Mouse (Mus musculus) midbrain, embryonic 11.5 days (tissue): ENCODE data around the gene Scyl1. TPM values are rescaled to one million over a fixed set of nuclear protein-coding genes. Genes with fewer than 3 reads are reported as not detected.
"Not testable (repeated sequence)": the region's sequence is repeated elsewhere in the genome, so short reads cannot be mapped to it uniquely, and the experiment has no call there.

Experiments used
- ATAC-seq: fragments of 200-750 bp; cut with Nextera tagmentation; 2 replicates; pipeline ENCODE4 v1.8.0; 2017; ENCODE audit warnings: moderate TSS enrichment, moderate library complexity; ENCODE audit not compliant: low FRiP score
- DNase-seq: peaks from one replicate; pipeline ENCODE4 v3.0.0; 2015; ENCODE audit warnings: low spot score; ENCODE audit errors: missing footprints
- H3K27ac ChIP-seq: fragments of 300-500 bp; sonication (generic); 2 replicates; pipeline ENCODE4 v1.5.1; 2014; ENCODE audit warnings: low read depth, low read length
- H3K27me3 ChIP-seq: fragments of 300-500 bp; sonication (generic); 2 replicates; pipeline ENCODE4 v1.6.1; 2014; ENCODE audit warnings: mild to moderate bottlenecking, low read length, moderate library complexity, mixed read lengths; ENCODE audit not compliant: control insufficient read depth, insufficient read depth
- H3K36me3 ChIP-seq: fragments of 300-500 bp; sonication (generic); 2 replicates; pipeline ENCODE4 v1.6.1; 2014; ENCODE audit warnings: mild to moderate bottlenecking, low read length, moderate library complexity, mixed read lengths; ENCODE audit not compliant: control insufficient read depth, insufficient read depth
- H3K4me1 ChIP-seq: fragments of 300-500 bp; sonication (generic); 2 replicates; pipeline ENCODE4 v1.6.1; 2014; ENCODE audit warnings: low read length; ENCODE audit not compliant: control insufficient read depth, insufficient read depth
- H3K4me2 ChIP-seq: fragments of 300-500 bp; sonication (generic); 2 replicates; pipeline ENCODE4 v1.6.1; 2014; ENCODE audit warnings: mild to moderate bottlenecking, moderate library complexity
- H3K4me3 ChIP-seq: fragments of 300-500 bp; sonication (generic); 2 replicates; pipeline ENCODE4 v1.5.1; 2014; ENCODE audit warnings: low read depth, low read length
- H3K9ac ChIP-seq: fragments of 300-500 bp; sonication (generic); 2 replicates; pipeline ENCODE4 v1.6.1; 2014; ENCODE audit warnings: low read length
- H3K9me3 ChIP-seq: fragments of 300-500 bp; sonication (generic); 2 replicates; pipeline ENCODE4 v1.6.1; 2016; ENCODE audit warnings: low read length; ENCODE audit not compliant: control insufficient read depth
- WGBS: fragments of 180-500 bp; shearing (Covaris S2); extraction: QIAGEN DNeasy Blood & Tissue Kit; methylation state at CpG from one replicate; pipeline ENCODE4 v1.1.7; 2014; 5-methylcytosine and 5-hydroxymethylcytosine counted together
- polyA plus RNA-seq: library from polyadenylated mRNA; unstranded; fragments of >200 nt; fragmentation: Nextera tagmentation; extraction: Ambion mirVana; gene quantifications from 2 replicates; pipeline ENCODE4 v1.2.1, GENCODE M21; 2014

The Scyl1 gene
- polyA plus RNA-seq, 1 experiment from 2014 or later, result 58.6 TPM

DNA sequence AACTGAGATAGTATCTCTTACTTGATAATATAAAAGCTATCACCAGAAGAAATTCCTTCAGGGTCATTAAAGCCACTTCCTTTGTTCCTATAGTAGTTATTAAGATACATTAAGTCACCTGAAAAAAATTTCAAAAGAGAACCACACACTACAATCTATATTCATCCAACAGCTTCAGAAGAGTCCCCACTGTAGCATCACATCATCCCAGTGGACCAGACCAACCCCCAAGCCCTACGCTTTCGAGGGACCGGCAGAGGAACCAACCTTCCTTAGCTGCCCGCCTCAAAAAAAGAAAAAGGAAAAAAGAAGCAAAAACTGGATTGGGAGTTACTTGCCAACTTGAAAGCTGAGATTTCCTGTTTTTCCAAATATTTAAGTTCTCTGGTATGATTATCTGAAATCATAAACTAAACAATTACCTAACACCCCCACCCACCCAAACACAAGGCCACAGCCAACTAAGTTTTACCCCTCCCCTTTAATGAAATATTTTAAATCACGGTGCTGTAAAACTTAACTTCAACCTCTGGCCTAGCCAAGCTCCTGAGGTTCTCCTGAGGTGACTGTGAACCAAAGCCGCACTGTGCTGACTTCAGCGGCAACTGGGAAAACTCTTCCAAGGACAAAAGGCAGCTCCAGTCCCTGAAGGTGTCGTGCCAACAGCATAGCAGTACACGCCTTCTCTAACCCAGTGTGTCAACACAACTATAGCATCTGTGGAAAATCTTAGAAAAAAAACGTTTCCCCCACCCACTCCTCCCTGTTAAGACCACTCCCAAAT lies 28.5 kb upstream of the Scyl1 start:
- H3K4me1 ChIP-seq, result peaks cover 34% of the 10 kb centered on the region
- H3K9me3 ChIP-seq, result no peaks in the 10 kb centered on the region
- peaks cover 22% of the 10 kb centered on the region for H3K36me3 ChIP-seq
- peak overlapping the region; percentile 99 for H3K4me3 ChIP-seq
- WGBS, result under 1% methylated on average over 10 of the region's 10 CpGs
- ATAC-seq, result no peak
- 0 out of 2 replicates have a peak overlapping the region, but pooled peaks have one; percentile 2 for H3K27ac ChIP-seq
- DNase-seq, result peak; percentile 97
- peak overlapping the region; percentile 98 for H3K9ac ChIP-seq
- no peaks in the 10 kb centered on the region for H3K27me3 ChIP-seq
- H3K4me2 ChIP-seq, result peak overlapping the region; percentile 83

DNA sequence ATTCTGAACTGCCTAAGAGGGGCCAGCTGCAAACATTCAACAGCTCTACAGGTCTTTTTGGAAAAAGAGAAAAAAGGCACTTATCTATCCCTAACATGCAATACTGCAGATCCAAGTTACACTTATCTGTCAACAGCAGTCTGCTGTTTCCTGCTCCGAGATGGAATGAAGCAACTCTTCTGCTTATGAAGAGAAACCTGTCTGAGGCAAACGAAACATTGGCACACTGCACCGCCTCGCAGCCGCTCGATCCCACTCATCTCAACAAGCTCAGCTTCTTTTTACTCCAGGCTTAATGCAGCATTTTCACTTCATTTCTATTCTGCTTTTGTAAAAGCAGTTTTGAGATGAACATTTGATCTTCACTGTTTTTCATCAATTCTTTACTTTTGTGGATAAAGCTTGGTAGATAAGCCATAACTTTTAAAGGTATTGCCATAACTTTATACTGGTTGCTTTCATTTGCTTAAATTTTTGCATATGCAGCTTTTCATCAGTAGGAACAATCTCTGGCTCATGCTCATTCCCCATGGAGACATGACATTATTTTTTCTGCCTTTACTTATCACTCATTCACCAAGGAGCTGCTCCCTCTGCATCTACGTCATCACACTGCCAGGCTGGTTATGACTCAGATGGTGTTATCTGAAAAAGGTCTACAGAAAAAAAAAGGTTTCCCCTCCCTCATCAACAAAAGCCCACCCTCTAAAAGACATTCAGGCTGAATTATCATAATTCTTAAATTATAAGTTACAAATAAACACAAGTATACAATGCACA lies 27.7 kb upstream of the Scyl1 start:
- 8% methylated on average over 7 of the region's 7 CpGs for WGBS
- Histone ChIP-seq H3K36me3 (peaks cover 22% of the 10 kb centered on the region), H3K27ac (no peak overlapping the region), H3K9me3 (no peaks in the 10 kb centered on the region), H3K4me2 (peak overlapping the region; percentile 83), H3K27me3 (no peaks in the 10 kb centered on the region), H3K9ac (peak overlapping the region; percentile 69), H3K4me3 (peak overlapping the region; percentile 99), H3K4me1 (peaks cover 26% of the 10 kb centered on the region)
- peak; percentile 93 for DNase-seq
- ATAC-seq, result no peak

DNA sequence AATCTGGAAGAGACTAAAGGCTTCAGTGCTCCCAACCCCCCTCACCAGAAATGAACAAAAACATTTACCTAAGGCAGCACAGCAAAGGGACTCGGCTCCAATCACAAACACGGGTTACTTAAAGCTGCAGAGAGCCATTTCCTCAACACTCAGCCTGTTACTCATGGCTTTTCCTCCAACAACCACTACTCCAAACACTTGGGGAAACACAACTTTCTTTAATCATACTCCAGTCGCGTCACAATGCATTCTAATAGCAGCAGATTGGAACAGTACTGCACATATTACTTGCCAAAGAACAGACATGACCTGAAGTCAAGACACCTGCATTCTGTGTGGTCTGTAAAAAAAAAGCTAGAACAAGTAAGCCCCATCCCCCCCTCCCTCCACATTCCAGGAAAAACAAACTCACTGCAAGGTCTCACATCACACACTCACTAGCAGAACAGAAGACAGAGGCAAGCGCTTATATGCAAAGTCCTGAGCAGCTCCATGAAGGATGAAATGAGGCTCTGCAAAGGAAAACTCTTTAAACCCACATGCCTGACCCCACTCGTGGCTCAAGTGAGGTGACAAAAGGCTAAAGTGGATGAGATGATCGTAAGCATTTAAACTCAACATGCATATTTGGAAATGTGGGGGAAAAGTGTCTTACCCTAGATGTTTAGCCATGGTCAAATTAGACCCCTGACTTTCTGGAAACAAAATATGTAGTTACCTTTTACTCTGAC lies 26.3 kb upstream of the Scyl1 start:
- Histone ChIP-seq H3K4me1 (peaks cover 20% of the 10 kb centered on the region), H3K4me2 (peak overlapping the region; percentile 83), H3K9ac (peak overlapping the region; percentile 63), H3K36me3 (peaks cover 22% of the 10 kb centered on the region), H3K4me3 (peak overlapping the region; percentile 99), H3K27me3 (no peaks in the 10 kb centered on the region), H3K9me3 (no peaks in the 10 kb centered on the region), H3K27ac (peak overlapping the region; percentile 14; the same call in 1 of the 2 replicates)
- peak; percentile 92 for DNase-seq
- 45% methylated on average over 7 of the region's 7 CpGs for WGBS
- ATAC-seq, result no peak

DNA sequence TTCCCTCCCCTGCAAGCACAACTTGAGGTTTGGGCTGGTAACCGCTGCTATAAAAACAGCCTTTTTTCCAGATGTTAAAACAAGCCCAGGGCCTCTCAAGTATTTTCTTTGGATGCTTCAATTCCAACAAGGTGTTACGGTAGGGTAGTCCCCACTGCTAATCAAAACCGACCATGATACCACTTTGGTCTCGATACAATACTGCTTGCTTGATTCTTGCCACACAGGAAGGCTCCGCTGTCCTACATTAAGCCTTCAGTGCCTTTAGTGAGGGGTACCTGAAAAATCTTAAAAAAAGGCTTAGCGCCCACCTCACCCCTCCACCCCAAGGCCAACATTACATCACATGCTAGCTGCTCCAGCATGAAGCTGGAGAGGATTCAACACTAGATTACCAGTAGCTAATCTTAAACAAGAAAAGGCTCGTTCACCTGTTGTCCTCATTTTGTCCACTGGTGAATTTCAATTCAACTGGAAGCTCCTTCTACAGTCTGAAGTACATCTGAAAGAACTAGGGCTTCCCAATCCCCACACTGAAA lies 25.4 kb upstream of the Scyl1 start:
- Histone ChIP-seq H3K36me3 (peaks cover 22% of the 10 kb centered on the region), H3K27me3 (no peaks in the 10 kb centered on the region), H3K9me3 (no peaks in the 10 kb centered on the region), H3K4me3 (peak overlapping the region; percentile 99), H3K4me1 (peaks cover 20% of the 10 kb centered on the region), H3K9ac (no peak overlapping the region), H3K27ac (no peak overlapping the region), H3K4me2 (peak overlapping the region; percentile 83)
- no peak for DNase-seq
- no peak for ATAC-seq
- WGBS, result 79% methylated on average over 7 of the region's 7 CpGs

DNA sequence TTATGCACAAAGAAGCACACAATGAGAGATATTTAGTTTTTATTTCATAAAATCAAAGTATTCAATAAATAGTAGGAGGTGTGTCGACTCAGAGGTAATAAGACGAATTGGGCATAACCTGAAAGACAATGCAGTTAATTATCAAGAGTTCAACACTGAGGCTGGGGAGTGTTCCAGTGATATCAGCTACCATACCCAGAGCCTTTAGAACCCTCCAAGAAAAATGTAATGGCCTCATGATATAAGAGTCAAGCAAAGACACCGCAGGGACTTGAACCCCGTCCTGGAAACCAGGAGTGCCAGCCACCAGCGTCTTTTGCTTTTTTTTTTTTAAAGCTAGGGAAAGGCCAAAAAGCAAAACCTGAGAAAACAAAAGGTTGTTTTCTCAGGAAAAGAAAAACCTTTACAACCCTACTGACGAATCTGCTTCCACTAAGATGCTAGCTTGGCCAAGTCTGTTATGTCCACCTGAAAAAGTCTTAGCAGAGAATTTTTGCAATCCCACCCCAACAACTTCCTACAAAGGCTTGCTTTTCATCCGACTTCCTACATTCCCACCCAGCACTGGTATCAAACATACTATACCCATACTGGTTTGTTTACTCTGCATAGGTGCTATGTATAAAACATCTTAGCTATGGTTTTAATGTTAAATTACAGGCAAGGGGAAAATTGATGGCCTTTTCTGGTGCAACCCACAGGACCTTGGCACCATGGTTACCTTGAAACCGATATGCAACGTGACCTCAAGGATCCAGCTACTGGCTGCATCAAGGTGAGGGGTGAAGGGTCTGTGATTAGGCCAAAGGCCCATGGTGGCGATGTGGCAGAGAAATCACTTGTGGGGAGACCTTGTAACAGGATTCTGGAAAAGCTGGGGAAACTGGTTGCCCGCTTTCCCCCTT lies 24.7 kb upstream of the Scyl1 start:
- Histone ChIP-seq H3K27ac (no peak overlapping the region), H3K36me3 (peaks cover 22% of the 10 kb centered on the region), H3K27me3 (no peaks in the 10 kb centered on the region), H3K9ac (no peak overlapping the region), H3K4me3 (peak overlapping the region; percentile 99), H3K4me1 (peaks cover 20% of the 10 kb centered on the region), H3K9me3 (no peaks in the 10 kb centered on the region), H3K4me2 (peak overlapping the region; percentile 83)
- DNase-seq (peak; percentile 91), ATAC-seq (no peak)
- 82% methylated on average over 11 of the region's 11 CpGs for WGBS

DNA sequence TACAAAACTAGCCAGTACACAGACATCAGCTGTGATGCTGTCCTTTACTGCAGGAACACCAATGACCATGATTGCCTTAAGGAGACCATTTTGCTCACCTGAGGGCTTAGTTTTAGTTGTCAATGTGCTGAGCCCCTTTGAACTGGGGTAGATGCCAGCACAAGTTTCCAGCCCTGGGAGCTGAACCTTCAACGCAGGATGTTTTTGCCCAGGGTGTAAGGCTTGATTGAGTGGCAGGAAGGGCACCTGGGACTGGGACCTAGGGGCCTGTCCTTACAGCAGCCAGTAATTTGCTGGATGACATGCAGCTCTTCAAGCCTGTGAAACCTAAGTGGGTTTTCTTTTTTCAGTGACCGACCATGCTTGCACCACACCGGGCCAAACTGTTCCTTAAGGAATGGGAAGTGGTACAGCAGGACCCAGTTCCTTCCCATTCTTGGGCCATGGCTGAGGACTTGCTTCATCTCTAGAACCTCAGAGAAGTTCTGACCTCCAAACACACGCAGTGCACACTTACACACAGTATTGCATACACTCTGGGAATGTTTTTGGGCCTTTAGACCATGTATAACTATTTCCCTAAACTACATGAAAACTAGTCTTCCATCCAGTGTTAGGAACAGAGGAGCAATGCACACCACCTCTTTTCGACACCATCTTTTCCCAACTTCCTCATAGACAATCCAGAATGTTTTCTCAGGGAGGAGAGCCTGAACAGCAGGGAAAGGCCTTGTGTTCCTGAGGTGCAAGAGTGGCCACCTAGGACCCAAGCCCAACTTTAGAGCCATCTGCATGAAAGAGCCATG lies 23.8 kb upstream of the Scyl1 start:
- H3K27me3 ChIP-seq, result no peaks in the 10 kb centered on the region
- no peak overlapping the region for H3K4me2 ChIP-seq
- H3K4me1 ChIP-seq, result peaks cover 20% of the 10 kb centered on the region
- peak; percentile 47 for ATAC-seq
- H3K36me3 ChIP-seq, result peaks cover 22% of the 10 kb centered on the region
- H3K4me3 ChIP-seq, result no peak overlapping the region
- H3K9me3 ChIP-seq, result no peaks in the 10 kb centered on the region
- 0 out of 2 replicates have a peak overlapping the region, but pooled peaks have one; percentile 14 for H3K27ac ChIP-seq
- H3K9ac ChIP-seq, result no peak overlapping the region
- WGBS, result 46% methylated on average over 5 of the region's 5 CpGs
- DNase-seq, result peak; percentile 95

DNA sequence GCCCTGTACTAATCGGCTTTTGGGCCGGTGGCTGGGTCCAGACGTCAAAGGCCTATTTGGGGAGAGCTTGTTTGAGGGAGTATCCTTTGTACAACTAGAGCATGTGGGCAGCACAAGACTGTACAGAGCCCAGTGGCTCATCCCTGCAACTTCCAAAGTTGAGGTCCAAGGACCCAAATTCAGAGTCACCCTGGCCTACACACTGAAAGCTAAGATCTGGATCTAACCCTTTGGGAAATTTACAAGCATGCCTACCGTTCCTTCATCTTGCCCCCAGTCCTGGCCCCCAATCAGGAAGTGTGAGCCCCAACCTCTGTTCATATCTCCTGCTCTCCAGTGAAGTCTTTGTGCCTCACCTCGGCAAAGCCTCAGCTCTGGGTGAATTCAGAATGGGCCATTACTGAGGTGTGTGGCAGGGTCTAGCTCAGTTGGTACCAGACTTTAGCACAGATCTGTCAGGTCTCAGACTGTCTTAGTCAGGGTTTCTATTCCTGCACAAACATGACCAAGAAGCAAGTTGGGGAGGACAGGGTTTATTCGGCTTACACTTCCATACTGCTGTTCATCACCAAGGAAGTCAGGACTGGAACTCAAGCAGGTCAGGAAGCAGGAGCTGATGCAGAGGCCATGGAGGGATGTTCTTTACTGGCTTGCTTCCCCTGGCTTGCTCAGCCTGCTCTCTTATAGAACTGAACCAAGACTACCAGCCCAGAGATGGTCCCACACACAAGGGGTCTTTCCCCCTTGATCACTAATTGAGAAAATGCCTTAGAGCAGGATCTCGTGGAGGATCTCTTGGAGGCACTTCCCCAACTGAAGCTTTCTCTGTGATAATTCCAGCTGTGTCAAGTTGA lies 22.9 kb upstream of the Scyl1 start:
- not testable (repeated sequence) for H3K27me3 ChIP-seq, H3K9ac ChIP-seq, H3K4me2 ChIP-seq, H3K4me3 ChIP-seq, H3K9me3 ChIP-seq
- WGBS, result 46% methylated on average over 7 of the region's 7 CpGs
- Histone ChIP-seq H3K27ac (peak overlapping the region; percentile 7), H3K4me1 (peaks cover 20% of the 10 kb centered on the region), H3K36me3 (peaks cover 22% of the 10 kb centered on the region)
- peak; percentile 51; the same call in 1 of the 2 replicates for ATAC-seq
- peak; percentile 89 for DNase-seq
